Mouse (Mus musculus): ENCODE measurements around the gene Fbxw4. TPM values are rescaled to one million over a fixed set of nuclear protein-coding genes. Genes with fewer than 3 reads are reported as not detected.
A peak's percentile ranks its signal among the peaks of the same experiment; 100 is the strongest.

Gene Fbxw4
- polyA plus RNA-seq (2012; ENCODE audit: insufficient read depth, insufficient read length, missing spikeins) = 32.7 and 59.3 TPM in 2 replicates

- H3K27ac ChIP-seq (replicated peaks; ENCODE audit: low read depth, low read length) = peak within 1 kb of the TSS; percentile 97
These were observed at the start of gene Fbxw4 for GRCm38 (mm10) chr19:45659738-45660502. Gene Fbxw4, minus strand, starts transcription at chr19:45660312.

GRCm38 (mm10) chr19:45708704-45709103 is 48.6 kb upstream of the Fbxw4 start:
- Histone ChIP-seq H3K4me1 (ENCODE audit: control insufficient read depth, insufficient read depth, insufficient read length, low read length) (no peaks in the 10 kb centered on the region), H3K4me3 (ENCODE audit: insufficient read depth, low read depth, low read length) (no peak overlapping the region), H3K27ac (replicated peaks; ENCODE audit: low read depth, low read length) (no peak overlapping the region)

More at GRCm38 (mm10) chr19:45659738-45660502, at the start of gene Fbxw4:
- Histone ChIP-seq H3K4me3 (ENCODE audit: insufficient read depth, low read depth, low read length) (peak within 1 kb of the TSS; percentile 97), H3K4me1 (ENCODE audit: control insufficient read depth, insufficient read depth, insufficient read length, low read length) (peaks cover 7% of the 10 kb centered on the region)

GRCm38 (mm10) chr19:45696281-45696600 is 36.1 kb upstream of the Fbxw4 start:
- H3K4me3 ChIP-seq (ENCODE audit: insufficient read depth, low read depth, low read length) = no peak overlapping the region
- H3K27ac ChIP-seq (replicated peaks; ENCODE audit: low read depth, low read length) = no peak overlapping the region

GRCm38 (mm10) chr19:45695496-45696280 is 35.6 kb upstream of the Fbxw4 start:
- Histone ChIP-seq H3K27ac (replicated peaks; ENCODE audit: low read depth, low read length) (no peak overlapping the region), H3K4me3 (ENCODE audit: insufficient read depth, low read depth, low read length) (no peak overlapping the region), H3K4me1 (ENCODE audit: control insufficient read depth, insufficient read depth, insufficient read length, low read length) (no peaks in the 10 kb centered on the region)

More at GRCm38 (mm10) chr19:45696281-45696600, 36.1 kb upstream of the Fbxw4 start:
- H3K4me1 ChIP-seq (ENCODE audit: control insufficient read depth, insufficient read depth, insufficient read length, low read length) = no peaks in the 10 kb centered on the region

DNA sequence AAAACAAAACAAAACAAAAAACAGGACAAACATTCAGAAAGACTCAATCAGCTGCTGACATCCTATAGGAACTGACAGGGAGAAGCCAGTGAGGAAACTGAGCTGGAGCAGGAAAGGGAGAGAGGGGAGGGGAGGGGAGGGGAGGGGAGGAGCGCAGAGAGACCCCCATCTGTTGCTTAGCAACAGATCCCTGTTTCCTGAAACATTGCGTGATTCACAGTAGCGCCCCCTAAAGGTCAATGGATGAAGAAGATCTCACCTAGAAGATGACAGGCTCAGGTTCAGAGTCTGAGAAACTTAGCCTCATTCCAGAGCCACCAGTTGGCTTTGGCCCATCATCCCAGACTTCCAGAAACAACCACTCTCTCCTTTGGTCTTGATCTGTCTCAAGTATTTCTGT is 33.9 kb upstream of the Fbxw4 start:
- H3K4me3 ChIP-seq (ENCODE audit: insufficient read depth, low read depth, low read length) = no peak overlapping the region
- no peak overlapping the region for H3K27ac ChIP-seq (replicated peaks; ENCODE audit: low read depth, low read length)
- H3K4me1 ChIP-seq (ENCODE audit: control insufficient read depth, insufficient read depth, insufficient read length, low read length) = no peaks in the 10 kb centered on the region

GRCm38 (mm10) chr19:45692211-45692610 is 32.1 kb upstream of the Fbxw4 start:
- Histone ChIP-seq H3K4me1 (ENCODE audit: control insufficient read depth, insufficient read depth, insufficient read length, low read length) (no peaks in the 10 kb centered on the region), H3K4me3 (ENCODE audit: insufficient read depth, low read depth, low read length) (no peak overlapping the region), H3K27ac (replicated peaks; ENCODE audit: low read depth, low read length) (no peak overlapping the region)

DNA sequence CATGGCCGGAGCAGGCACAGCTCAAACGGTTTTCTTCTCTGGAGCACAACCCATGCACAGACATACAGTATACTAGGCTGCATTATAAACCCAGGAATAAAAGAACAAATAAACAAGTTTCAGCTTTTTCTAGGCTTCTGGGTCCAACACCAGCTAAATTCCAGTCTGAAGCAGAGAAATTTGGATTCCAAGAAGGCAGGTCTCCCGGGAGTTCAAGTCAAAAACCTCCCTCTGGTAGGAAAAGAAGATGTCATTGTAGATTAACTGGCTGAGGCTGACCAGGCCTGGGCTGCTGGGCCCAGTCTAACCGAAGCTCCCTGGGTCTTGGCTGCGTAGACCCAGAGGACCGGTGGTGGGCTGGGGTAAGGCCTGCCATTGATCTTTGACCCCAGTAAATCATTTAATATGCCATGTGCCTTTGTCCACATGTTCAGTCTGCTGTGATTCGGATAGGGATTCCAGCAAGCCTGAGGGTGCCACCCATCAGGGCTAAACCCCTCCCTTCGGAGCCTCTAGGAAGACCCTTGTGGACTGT is 31.0 kb upstream of the Fbxw4 start:
- no peak overlapping the region for H3K27ac ChIP-seq (replicated peaks; ENCODE audit: low read depth, low read length)
- H3K4me1 ChIP-seq (ENCODE audit: control insufficient read depth, insufficient read depth, insufficient read length, low read length) = no peaks in the 10 kb centered on the region
- no peak overlapping the region for H3K4me3 ChIP-seq (ENCODE audit: insufficient read depth, low read depth, low read length)

DNA sequence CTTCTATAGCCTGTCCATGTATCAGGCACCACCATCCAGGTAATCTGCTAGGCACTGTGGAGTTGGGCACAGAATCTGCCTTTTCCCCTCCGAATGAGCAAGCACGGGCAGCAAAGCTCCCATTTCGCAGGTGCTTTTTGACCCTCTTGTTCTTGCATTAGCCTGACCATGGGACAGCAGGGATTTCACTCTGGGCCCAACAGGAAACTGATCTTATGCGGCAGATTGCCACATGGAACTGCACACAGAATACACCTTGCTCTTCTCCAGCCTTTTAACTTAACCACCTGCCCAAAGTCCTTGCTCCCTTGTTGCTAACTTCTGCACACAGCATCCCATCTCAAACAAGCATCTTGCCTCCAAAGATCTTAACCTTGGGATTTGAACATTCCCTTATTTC is 26.9 kb upstream of the Fbxw4 start:
- Histone ChIP-seq H3K27ac (replicated peaks; ENCODE audit: low read depth, low read length) (no peak overlapping the region), H3K4me1 (ENCODE audit: control insufficient read depth, insufficient read depth, insufficient read length, low read length) (no peaks in the 10 kb centered on the region), H3K4me3 (ENCODE audit: insufficient read depth, low read depth, low read length) (no peak overlapping the region)

DNA sequence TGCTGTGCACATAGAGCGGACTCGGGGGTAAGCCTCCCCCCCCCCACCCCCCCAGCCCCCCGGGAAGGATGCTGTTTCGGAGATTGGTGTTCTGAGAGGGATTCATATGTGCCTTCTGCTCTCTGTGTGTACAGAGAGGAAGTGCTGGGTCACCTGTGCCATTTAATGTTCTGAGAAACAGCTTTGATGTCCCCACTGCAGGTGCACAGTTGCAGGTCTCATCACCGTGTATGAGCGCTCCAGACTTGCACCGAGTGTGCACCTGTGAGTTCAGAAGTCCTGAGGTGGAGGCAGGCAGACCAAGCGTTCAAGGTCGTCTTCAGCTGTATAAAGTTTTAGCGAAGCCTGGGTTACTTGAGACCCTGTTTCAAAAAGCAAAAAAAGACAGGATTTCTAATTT is 23.6 kb upstream of the Fbxw4 start:
- no peaks in the 10 kb centered on the region for H3K4me1 ChIP-seq (ENCODE audit: control insufficient read depth, insufficient read depth, insufficient read length, low read length)
- no peak overlapping the region for H3K27ac ChIP-seq (replicated peaks; ENCODE audit: low read depth, low read length)
- no peak overlapping the region for H3K4me3 ChIP-seq (ENCODE audit: insufficient read depth, low read depth, low read length)

DNA sequence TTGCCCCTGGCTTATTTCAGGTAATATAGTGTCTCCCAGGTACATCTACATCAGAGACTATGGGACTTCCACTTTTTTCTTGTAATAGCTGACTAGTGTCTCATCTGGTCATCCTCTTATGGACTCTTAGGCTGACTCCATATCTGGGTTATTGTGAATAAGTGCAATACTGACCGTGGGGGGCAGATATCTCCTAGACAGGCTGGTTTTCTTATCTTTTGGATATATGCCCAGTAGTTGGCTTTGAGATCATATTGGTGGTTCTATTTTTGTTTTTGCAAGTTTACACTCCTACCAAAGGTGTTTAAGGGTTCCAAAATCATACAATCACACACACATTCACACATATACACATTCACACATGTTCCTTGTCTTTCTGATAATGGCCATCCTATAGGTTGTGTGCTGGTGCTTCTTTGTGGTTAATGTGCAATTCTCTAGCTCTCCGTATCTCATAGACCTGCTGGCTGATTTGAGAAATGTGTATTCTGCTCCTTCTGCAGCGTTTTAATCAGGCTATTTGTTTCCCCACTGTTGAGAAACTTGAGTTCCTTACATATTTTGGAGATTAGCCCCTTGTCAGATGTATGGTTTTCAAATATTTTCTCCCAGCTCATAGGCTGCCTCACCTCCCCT is 20.5 kb upstream of the Fbxw4 start:
- Histone ChIP-seq H3K4me1 (ENCODE audit: control insufficient read depth, insufficient read depth, insufficient read length, low read length) (0 out of 2 replicates have a peak, but pooled peaks cover 3% of the 10 kb centered on the region), H3K4me3 (ENCODE audit: insufficient read depth, low read depth, low read length) (no peak overlapping the region), H3K27ac (replicated peaks; ENCODE audit: low read depth, low read length) (no peak overlapping the region)

- no peak overlapping the region for H3K27ac ChIP-seq (replicated peaks; ENCODE audit: low read depth, low read length)
- 0 out of 2 replicates have a peak, but pooled peaks cover 3% of the 10 kb centered on the region for H3K4me1 ChIP-seq (ENCODE audit: control insufficient read depth, insufficient read depth, insufficient read length, low read length)
- H3K4me3 ChIP-seq (ENCODE audit: insufficient read depth, low read depth, low read length) = no peak overlapping the region
These were observed 16.7 kb upstream of the Fbxw4 start for GRCm38 (mm10) chr19:45676723-45677269.

DNA sequence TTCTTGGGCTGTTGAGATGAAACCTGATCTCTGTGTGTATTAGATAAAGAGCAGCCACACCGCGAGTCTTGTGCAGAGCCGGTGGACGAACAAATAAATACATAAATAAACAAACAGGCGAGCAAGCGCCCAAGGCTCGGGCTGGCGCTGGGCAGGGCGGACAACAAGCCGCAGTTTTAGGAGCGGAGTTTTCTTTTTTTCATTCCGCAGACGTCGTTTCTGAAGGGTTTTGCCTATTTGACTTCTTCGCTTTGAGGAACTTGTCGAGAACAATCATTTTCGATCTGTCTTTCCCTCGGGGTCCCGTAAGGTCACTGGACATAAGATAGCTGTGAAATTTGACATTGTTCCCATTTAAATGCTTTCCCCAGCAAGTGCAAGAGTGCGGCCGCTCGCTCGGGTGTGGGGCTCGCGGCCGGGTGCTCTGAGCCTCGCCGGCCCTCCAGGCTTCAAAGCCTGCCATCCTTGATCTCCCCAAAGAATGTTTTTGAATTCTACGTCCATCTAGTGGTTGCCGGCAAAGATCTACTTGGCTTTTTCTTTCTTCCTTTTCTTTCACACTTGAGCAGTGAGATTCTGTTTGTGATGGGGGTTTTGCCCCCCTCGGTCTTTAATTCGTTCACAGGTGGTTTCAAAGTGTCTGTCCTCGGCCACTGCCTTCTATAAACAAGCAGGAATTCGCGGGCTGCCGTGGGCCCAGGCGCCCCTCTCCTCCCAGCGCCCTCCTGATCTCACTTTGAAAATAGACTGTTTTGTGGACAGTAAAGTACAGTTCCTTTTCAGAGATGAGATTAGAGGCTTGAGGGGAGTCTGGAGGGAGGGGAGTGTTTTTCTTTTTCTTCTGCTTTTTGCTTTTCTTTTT is 15.8 kb upstream of the Fbxw4 start:
- 0 out of 2 replicates have a peak, but pooled peaks cover 3% of the 10 kb centered on the region for H3K4me1 ChIP-seq (ENCODE audit: control insufficient read depth, insufficient read depth, insufficient read length, low read length)
- no peak overlapping the region for H3K27ac ChIP-seq (replicated peaks; ENCODE audit: low read depth, low read length)
- peak overlapping the region; percentile 48 for H3K4me3 ChIP-seq (ENCODE audit: insufficient read depth, low read depth, low read length)

GRCm38 (mm10) chr19:45675196-45675595 is 15.1 kb upstream of the Fbxw4 start:
- no peak overlapping the region for H3K27ac ChIP-seq (replicated peaks; ENCODE audit: low read depth, low read length)
- 0 out of 2 replicates have a peak, but pooled peaks cover 3% of the 10 kb centered on the region for H3K4me1 ChIP-seq (ENCODE audit: control insufficient read depth, insufficient read depth, insufficient read length, low read length)
- no peak overlapping the region for H3K4me3 ChIP-seq (ENCODE audit: insufficient read depth, low read depth, low read length)

GRCm38 (mm10) chr19:45672971-45673370 is 12.9 kb upstream of the Fbxw4 start:
- 0 out of 2 replicates have a peak, but pooled peaks cover 3% of the 10 kb centered on the region for H3K4me1 ChIP-seq (ENCODE audit: control insufficient read depth, insufficient read depth, insufficient read length, low read length)
- H3K4me3 ChIP-seq (ENCODE audit: insufficient read depth, low read depth, low read length) = no peak overlapping the region
- H3K27ac ChIP-seq (replicated peaks; ENCODE audit: low read depth, low read length) = no peak overlapping the region
